Mouse (Mus musculus): ENCODE measurements at regions not wholly inside any gene's neighbourhood (a gene's known extent, or its start where the extent isn't known, plus 50 kb on each side); places are given as distances from the start of the nearest gene placed in this dataset.

GRCm38 (mm10) chr11:20981588-20981987, 109.5 kb upstream of the Peli1 start:
- no peak for TF ChIP-seq CTCF (IDR thresholded peaks at IDR 0.05; ENCODE audit: insufficient read depth, low read depth, low read length)
- TF ChIP-seq POLR2A (IDR thresholded peaks at IDR 0.05; ENCODE audit: insufficient read depth, low read depth, low read length) = no peak

Measured in olfactory bulb, adult 2 months (tissue).